Mouse (Mus musculus) hindbrain, embryonic 11.5 days (tissue): ENCODE measurements around the gene Cab39. TPM values are rescaled to one million over a fixed set of nuclear protein-coding genes. Genes with fewer than 3 reads are reported as not detected.
"Not testable (repeated sequence)": the region's sequence is repeated elsewhere in the genome, so short reads cannot be mapped to it uniquely, and the experiment has no call there.

Experiments
- ATAC-seq: fragments of 200-750 bp; cut with Nextera tagmentation; 2 replicates; pipeline ENCODE4 v1.8.0; 2017; ENCODE audit warnings: mild to moderate bottlenecking, moderate TSS enrichment, moderate library complexity; ENCODE audit not compliant: low FRiP score
- DNase-seq: peaks from one replicate; pipeline ENCODE4 v3.0.0-alpha.2; 2015; ENCODE audit warnings: low spot score
- H3K27ac ChIP-seq: fragments of 300-500 bp; sonication (generic); 2 replicates; pipeline ENCODE4 v1.5.1; 2014; ENCODE audit warnings: mild to moderate bottlenecking, low read depth, low read length
- H3K27me3 ChIP-seq: fragments of 300-500 bp; sonication (generic); 2 replicates; pipeline ENCODE4 v1.6.1; 2014; ENCODE audit warnings: mild to moderate bottlenecking, low read length, moderate library complexity, mixed read lengths; ENCODE audit not compliant: control insufficient read depth, insufficient read depth
- H3K36me3 ChIP-seq: fragments of 300-500 bp; sonication (generic); 2 replicates; pipeline ENCODE4 v1.6.1; 2014; ENCODE audit warnings: mild to moderate bottlenecking, low read length, moderate library complexity, mixed read lengths; ENCODE audit not compliant: control insufficient read depth, insufficient read depth
- H3K4me1 ChIP-seq: fragments of 300-500 bp; sonication (generic); replicated peaks from 2 replicates; pipeline ENCODE4 v1.6.1; 2014; ENCODE audit warnings: low read length, mixed read lengths; ENCODE audit not compliant: control insufficient read depth, insufficient read depth
- H3K4me2 ChIP-seq: fragments of 300-500 bp; sonication (generic); replicated peaks from 2 replicates; pipeline ENCODE4 v1.6.1; 2014; ENCODE audit warnings: mild to moderate bottlenecking, low read depth, low read length
- H3K4me3 ChIP-seq: fragments of 300-500 bp; sonication (generic); 2 replicates; pipeline ENCODE4 v1.5.1; 2014; ENCODE audit warnings: low read depth, low read length
- H3K9ac ChIP-seq: fragments of 300-500 bp; sonication (generic); 2 replicates; pipeline ENCODE4 v1.6.1; 2014; ENCODE audit warnings: low read depth, low read length
- H3K9me3 ChIP-seq: fragments of 300-500 bp; sonication (generic); 2 replicates; pipeline ENCODE4 v1.6.1; 2016; ENCODE audit warnings: low read length; ENCODE audit not compliant: control insufficient read depth
- WGBS: fragments of 180-500 bp; shearing (Covaris S2); extraction: QIAGEN DNeasy Blood & Tissue Kit; methylation state at CpG from one replicate; pipeline ENCODE4 v1.1.7; 2014; 5-methylcytosine and 5-hydroxymethylcytosine counted together
- polyA plus RNA-seq: library from polyadenylated mRNA; unstranded; fragments of >200 nt; fragmentation: Nextera tagmentation; extraction: Ambion mirVana; gene quantifications from 2 replicates; pipeline ENCODE4 v1.2.1, GENCODE M21; 2014

The Cab39 gene
- polyA plus RNA-seq, 1 experiment from 2014 or later: 72.7 TPM

- H3K4me1 ChIP-seq: no peaks in the 10 kb centered on the region
- ATAC-seq (no peak), DNase-seq (no peak)
- no peaks in the 10 kb centered on the region for H3K9me3 ChIP-seq
- no peak overlapping the region for H3K27ac ChIP-seq
- H3K36me3 ChIP-seq: no peaks in the 10 kb centered on the region
- H3K4me3 ChIP-seq: no peak overlapping the region
- H3K4me2 ChIP-seq: no peak overlapping the region
- no peak overlapping the region for H3K9ac ChIP-seq
- H3K27me3 ChIP-seq: no peaks in the 10 kb centered on the region
- WGBS: 93% methylated on average over 1 of the region's 1 CpGs
Observed at GRCm38 (mm10) chr1:85802517-85802916, 9.3 kb downstream of the Cab39 start.

GRCm38 (mm10) chr1:85804551-85804950 is 11.3 kb downstream of the Cab39 start:
- Histone ChIP-seq H3K9me3 (no peaks in the 10 kb centered on the region), H3K4me2 (no peak overlapping the region), H3K36me3 (no peaks in the 10 kb centered on the region), H3K9ac (no peak overlapping the region), H3K27ac (no peak overlapping the region), H3K4me3 (no peak overlapping the region), H3K4me1 (no peaks in the 10 kb centered on the region), H3K27me3 (no peaks in the 10 kb centered on the region)
- ATAC-seq (no peak), DNase-seq (no peak)
- WGBS: 94% methylated on average over 8 of the region's 8 CpGs

GRCm38 (mm10) chr1:85809256-85809655 is 16.0 kb downstream of the Cab39 start:
- DNase-seq (no peak), ATAC-seq (no peak)
- Histone ChIP-seq H3K4me1 (no peaks in the 10 kb centered on the region), H3K4me3 (no peak overlapping the region), H3K9me3 (no peaks in the 10 kb centered on the region), H3K27ac (no peak overlapping the region), H3K36me3 (no peaks in the 10 kb centered on the region), H3K4me2 (no peak overlapping the region), H3K9ac (no peak overlapping the region), H3K27me3 (no peaks in the 10 kb centered on the region)
- WGBS: 78% methylated on average over 4 of the region's 4 CpGs

- WGBS: 89% methylated on average over 2 of the region's 2 CpGs
- ATAC-seq: no peak
Observed at GRCm38 (mm10) chr1:85810343-85810742, 17.1 kb downstream of the Cab39 start.

GRCm38 (mm10) chr1:85810787-85811186 is 17.5 kb downstream of the Cab39 start:
- 92% methylated on average over 2 of the region's 2 CpGs for WGBS
- Histone ChIP-seq H3K9me3 (no peaks in the 10 kb centered on the region), H3K4me1 (no peaks in the 10 kb centered on the region), H3K27ac (no peak overlapping the region), H3K4me3 (no peak overlapping the region), H3K4me2 (no peak overlapping the region), H3K27me3 (no peaks in the 10 kb centered on the region), H3K9ac (no peak overlapping the region), H3K36me3 (no peaks in the 10 kb centered on the region)
- DNase-seq (no peak), ATAC-seq (no peak)

More at GRCm38 (mm10) chr1:85810343-85810742, 17.1 kb downstream of the Cab39 start:
- DNase-seq: no peak
- Histone ChIP-seq H3K9ac (no peak overlapping the region), H3K4me1 (no peaks in the 10 kb centered on the region), H3K36me3 (no peaks in the 10 kb centered on the region), H3K4me3 (no peak overlapping the region), H3K27ac (no peak overlapping the region), H3K27me3 (no peaks in the 10 kb centered on the region), H3K4me2 (no peak overlapping the region), H3K9me3 (no peaks in the 10 kb centered on the region)

GRCm38 (mm10) chr1:85814213-85814612 is 21.0 kb downstream of the Cab39 start:
- DNase-seq, H3K4me3 ChIP-seq, H3K9me3 ChIP-seq, H3K9ac ChIP-seq, H3K4me1 ChIP-seq, ATAC-seq, H3K27me3 ChIP-seq, H3K36me3 ChIP-seq, H3K4me2 ChIP-seq, H3K27ac ChIP-seq: not testable (repeated sequence)

GRCm38 (mm10) chr1:85818121-85818520 is 24.9 kb downstream of the Cab39 start:
- Histone ChIP-seq H3K4me1 (no peaks in the 10 kb centered on the region), H3K27ac (no peak overlapping the region), H3K27me3 (no peaks in the 10 kb centered on the region), H3K4me2 (no peak overlapping the region), H3K9me3 (no peaks in the 10 kb centered on the region), H3K36me3 (peaks cover 6% of the 10 kb centered on the region; the same call in 1 of the 2 replicates), H3K9ac (no peak overlapping the region), H3K4me3 (no peak overlapping the region)
- no peak for DNase-seq
- no peak for ATAC-seq
- WGBS: 95% methylated on average over 6 of the region's 6 CpGs

- Histone ChIP-seq H3K9ac (no peak overlapping the region), H3K27ac (no peak overlapping the region), H3K4me1 (no peaks in the 10 kb centered on the region), H3K27me3 (no peaks in the 10 kb centered on the region), H3K9me3 (no peaks in the 10 kb centered on the region), H3K4me3 (no peak overlapping the region), H3K4me2 (no peak overlapping the region), H3K36me3 (peaks cover 8% of the 10 kb centered on the region; the same call in 1 of the 2 replicates)
- no peak for DNase-seq
- ATAC-seq: no peak
- 97% methylated on average over 1 of the region's 1 CpGs for WGBS
Observed at GRCm38 (mm10) chr1:85819695-85820094, 26.5 kb downstream of the Cab39 start.

- no peaks in the 10 kb centered on the region for H3K9me3 ChIP-seq
- no peak for ATAC-seq
- H3K9ac ChIP-seq: no peak overlapping the region
- no peak for DNase-seq
- H3K27ac ChIP-seq: no peak overlapping the region
- H3K36me3 ChIP-seq: peaks cover 8% of the 10 kb centered on the region; the same call in 1 of the 2 replicates
- H3K4me2 ChIP-seq: no peak overlapping the region
- WGBS: 94% methylated on average over 8 of the region's 8 CpGs
- no peaks in the 10 kb centered on the region for H3K4me1 ChIP-seq
- H3K27me3 ChIP-seq: no peaks in the 10 kb centered on the region
- H3K4me3 ChIP-seq: no peak overlapping the region
Observed at GRCm38 (mm10) chr1:85822239-85822638, 29.0 kb downstream of the Cab39 start.
